Mouse (Mus musculus) brain, embryonic 14.5 days (tissue): ENCODE measurements around the gene Ppp1r32.

Experiments used
- CTCF ChIP-seq: fragments of 200-500 bp; IDR thresholded peaks from 2 replicates; pipeline ENCODE4 v1.5.1; 2012; ENCODE audit warnings: inconsistent platforms, mild to moderate bottlenecking, moderate library complexity, borderline replicate concordance; ENCODE audit not compliant: insufficient read depth, insufficient read length; ENCODE audit errors: extremely low read depth
- POLR2A ChIP-seq: fragments of 200-500 bp; IDR thresholded peaks from 2 replicates; pipeline ENCODE4 v1.6.1; 2012; ENCODE audit warnings: mild to moderate bottlenecking, inconsistent platforms, borderline replicate concordance; ENCODE audit not compliant: poor library complexity, insufficient read depth, insufficient read length, severe bottlenecking; ENCODE audit errors: extremely low read depth

GRCm38 (mm10) chr19:10520355-10520754, 37.6 kb upstream of the Ppp1r32 start:
- peak; percentile 33; the same call in 1 of the 2 replicates for TF ChIP-seq CTCF
- TF ChIP-seq POLR2A = no peak
